Mouse (Mus musculus) lung, postnatal 25 days (tissue): Measurements from ENCODE around the gene Skint6.
"Not testable (repeated sequence)": the region's sequence is repeated elsewhere in the genome, so short reads cannot be mapped to it uniquely, and the experiment has no call there.

Experiments used
- DNase-seq: peaks from one replicate; pipeline ENCODE4 v3.0.0; 2022; ENCODE audit warnings: low spot score

Gene Skint6

GRCm38 (mm10) chr4:113286873-113287272 lies at the start of gene Skint6:
TSS of gene Skint6 (minus strand) at chr4:113286973.
- DNase-seq: no peak

- DNase-seq: no peak
These were observed 34.1 kb upstream of the Skint6 start for GRCm38 (mm10) chr4:113320911-113321310.

GRCm38 (mm10) chr4:113301773-113302473 lies 15.2 kb upstream of the Skint6 start:
- DNase-seq: no peak

- DNase-seq: no peak
These were observed 23.3 kb downstream of the Skint6 start for GRCm38 (mm10) chr4:113263363-113264060.

GRCm38 (mm10) chr4:113245808-113246207 lies 41.0 kb downstream of the Skint6 start:
- no peak for DNase-seq

- no peak for DNase-seq
These were observed 219.2 kb downstream of the Skint6 start for GRCm38 (mm10) chr4:113067621-113068020.

GRCm38 (mm10) chr4:112979160-112979559 lies 307.6 kb downstream of the Skint6 start:
- DNase-seq: not testable (repeated sequence)

GRCm38 (mm10) chr4:112790646-112791045 lies 496.1 kb downstream of the Skint6 start:
- DNase-seq: no peak

- DNase-seq: no peak
These were observed 512.0 kb downstream of the Skint6 start, which contains the start of gene Skint10 for GRCm38 (mm10) chr4:112774766-112775165. TSS of gene Skint10 (minus strand) at chr4:112774866.
